8 mouse cellular contexts compared by ENCODE assay signal in the genomic region with DNA sequence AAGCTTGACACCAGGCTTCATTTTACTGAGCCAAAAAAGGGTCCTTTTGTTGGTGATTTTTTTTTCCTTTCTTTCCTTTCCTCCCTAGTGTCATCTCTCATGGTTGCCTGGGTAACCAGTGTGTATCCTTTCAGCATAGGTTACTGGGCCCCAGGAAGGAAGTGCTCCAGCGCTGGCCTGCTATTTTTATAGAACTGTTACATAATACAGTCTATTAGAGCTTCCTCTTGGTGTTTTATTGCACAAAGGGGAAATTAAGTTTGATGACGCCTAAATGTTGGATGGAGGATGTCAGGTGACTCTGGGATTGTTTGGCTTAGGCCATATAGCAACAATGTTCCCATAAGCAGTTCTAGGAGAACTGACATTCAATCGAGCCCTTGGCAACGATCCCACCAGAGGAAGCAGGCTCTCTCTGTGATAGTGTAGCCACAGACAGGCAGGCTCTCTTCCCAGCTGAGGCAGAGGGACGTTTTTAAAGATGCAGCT. TPM values are rescaled to one million over a fixed set of nuclear protein-coding genes. Genes with fewer than 3 reads are reported as not detected.
DNase-seq lines count a peak whose midpoint lies in the region; ATAC-seq and TF ChIP-seq lines count a peak whose summit lies in the region.

No protein-coding gene starts in this region.

- DNase-seq in thymus, postnatal 0 days (ENCODE audit: low spot score) = peak; percentile 53
- DNase-seq in thymus, adult 18-20 months = no peak
- DNase-seq in embryonic facial prominence, embryonic 10.5 days (ENCODE audit: low spot score) = peak; percentile 28
- peak; percentile 91 for DNase-seq in heart, adult 8-10 months (ENCODE audit: low spot score)
- DNase-seq in kidney, adult 18-20 months = peak; percentile 62
- peak; percentile 77 to 84 for DNase-seq in left cerebral cortex, postnatal 25 days (ENCODE audit: low spot score in 2 of 2)

- peak; percentile 96 for ATAC-seq in megakaryocyte, adult 5-6 weeks (ENCODE audit: poor library complexity, severe bottlenecking)

- H3K9me3 ChIP-seq in embryonic facial prominence, embryonic 10.5 days = no peaks in the 10 kb centered on the region

- no peaks in the 10 kb centered on the region for H3K36me3 ChIP-seq in embryonic facial prominence, embryonic 10.5 days (replicated peaks)
- H3K36me3 ChIP-seq in small intestine, adult 2 months (ENCODE audit: control insufficient read depth, insufficient read depth, low read length) = no peaks in the 10 kb centered on the region

- TF ChIP-seq POLR2A in small intestine, adult 2 months (IDR thresholded peaks at IDR 0.05; ENCODE audit: low read depth, low read length) = no peak

- peaks cover 34% of the 10 kb centered on the region for H3K4me1 ChIP-seq in embryonic facial prominence, embryonic 10.5 days
- H3K4me1 ChIP-seq in small intestine, adult 2 months (ENCODE audit: control insufficient read depth, insufficient read depth, insufficient read length, low read length) = no peaks in the 10 kb centered on the region; the same call in 1 of the 2 replicates

- no peak for TF ChIP-seq CTCF in small intestine, adult 2 months (IDR thresholded peaks at IDR 0.05; ENCODE audit: extremely low read depth, insufficient read length, insufficient replicate concordance, low read depth, low read length)

- intact Hi-C loops in left cerebral cortex, postnatal 25 days (cut with DNase I) = loop anchor here (1.0 kb wide), 1 partner anchor 130 kb away; a partner anchor contains a TSS

- 34% methylated on average over 5 of the region's 5 CpGs for WGBS in embryonic facial prominence, embryonic 10.5 days
- WGBS in small intestine, adult 2 months = 7% methylated on average over 5 of the region's 5 CpGs

- no peak overlapping the region for H3K4me3 ChIP-seq in embryonic facial prominence, embryonic 10.5 days
- H3K4me3 ChIP-seq in small intestine, adult 2 months (ENCODE audit: low read depth, low read length) = no peak overlapping the region

- H3K27ac ChIP-seq in embryonic facial prominence, embryonic 10.5 days (replicated peaks) = peak overlapping the region; percentile 52; the same call in 1 of the 2 replicates
- H3K27ac ChIP-seq in small intestine, adult 2 months (ENCODE audit: insufficient read depth, low read depth, low read length) = peak overlapping the region; percentile 62

- H3K27me3 ChIP-seq in embryonic facial prominence, embryonic 10.5 days (replicated peaks; ENCODE audit: low read depth, poor library complexity, severe bottlenecking) = peaks cover 6% of the 10 kb centered on the region; the same call in 1 of the 2 replicates
- H3K27me3 ChIP-seq in small intestine, adult 2 months (ENCODE audit: control insufficient read depth, insufficient read depth, low read length) = no peaks in the 10 kb centered on the region

RNA-seq across cellular contexts. Expression of a gene that starts 45.0 kb away (rescaled TPM):
- polyA plus RNA-seq in thymus, postnatal 0 days (2015; fragmentation: Nextera tagmentation; extraction: Ambion mirVana) = 6.0 and 6.1 TPM in 2 replicates
- polyA plus RNA-seq in embryonic facial prominence, embryonic 10.5 days (2016; fragmentation: Nextera tagmentation; extraction: Ambion mirVana) = 3.1 and 4.1 TPM in 2 replicates
- total RNA-seq in heart, adult 8-10 months (2022) = not detected
- 1 to 10 TPM; 3.3 to 3.4 TPM for total RNA-seq in left cerebral cortex, postnatal 25 days (2021)
- 0.13 TPM in 1 of 2 replicates, not detected in the other for total RNA-seq in megakaryocyte, adult 5-6 weeks (2015)
- 12.9 and 15.8 TPM in 2 replicates for total RNA-seq in megakaryocyte, adult 5-6 weeks (2017)
- polyA plus RNA-seq in small intestine, adult 2 months (2012; rRNA removed) = 0.86 and 1.7 TPM in 2 replicates

Comparison
In these comparisons a context has a peak if more than half of its experiments do, and no peak if none do; other contexts are left out.
1. DNase-seq: peak in thymus, postnatal 0 days (single experiment), embryonic facial prominence, embryonic 10.5 days (single experiment), heart, adult 8-10 months (single experiment), kidney, adult 18-20 months (single experiment) and left cerebral cortex, postnatal 25 days (2 of 2); none in thymus, adult 18-20 months (0 of 2).